Mouse (Mus musculus) hindbrain, embryonic 15.5 days (tissue): ENCODE measurements around the gene Anpep. TPM values are rescaled to one million over a fixed set of nuclear protein-coding genes. Genes with fewer than 3 reads are reported as not detected.

Experiments used
- ATAC-seq: fragments of 200-750 bp; cut with Nextera tagmentation; 2 replicates; pipeline ENCODE4 v1.8.0; 2017; ENCODE audit warnings: low read depth, moderate number of reproducible peaks, moderate TSS enrichment; ENCODE audit not compliant: low FRiP score
- H3K27ac ChIP-seq: fragments of 300-500 bp; sonication (generic); replicated peaks from 2 replicates; pipeline ENCODE4 v1.5.1; 2015; ENCODE audit warnings: mild to moderate bottlenecking, inconsistent platforms
- H3K27me3 ChIP-seq: fragments of 300-500 bp; sonication (generic); 2 replicates; pipeline ENCODE4 v1.6.1; 2015; ENCODE audit warnings: control low read depth, inconsistent platforms
- H3K36me3 ChIP-seq: fragments of 300-500 bp; sonication (generic); 2 replicates; pipeline ENCODE4 v1.6.1; 2015; ENCODE audit warnings: control low read depth, inconsistent platforms
- H3K4me1 ChIP-seq: fragments of 300-500 bp; sonication (generic); replicated peaks from 2 replicates; pipeline ENCODE4 v1.6.1; 2015; ENCODE audit warnings: control low read depth, inconsistent platforms
- H3K4me2 ChIP-seq: fragments of 300-500 bp; sonication (generic); 2 replicates; pipeline ENCODE4 v1.6.1; 2015; ENCODE audit warnings: moderate library complexity, mild to moderate bottlenecking, inconsistent platforms
- H3K4me3 ChIP-seq: fragments of 300-500 bp; sonication (generic); 2 replicates; pipeline ENCODE4 v1.5.1; 2015; ENCODE audit warnings: mild to moderate bottlenecking, inconsistent platforms
- H3K9ac ChIP-seq: fragments of 300-500 bp; sonication (generic); 2 replicates; pipeline ENCODE4 v1.6.1; 2015; ENCODE audit warnings: inconsistent platforms
- H3K9me3 ChIP-seq: fragments of 300-500 bp; sonication (generic); 2 replicates; pipeline ENCODE4 v1.6.1; 2016; ENCODE audit warnings: control low read depth, inconsistent platforms
- WGBS: fragments of 180-500 bp; shearing (Covaris S2); methylation state at CpG from one replicate; pipeline ENCODE4 v1.1.7; 2015; 5-methylcytosine and 5-hydroxymethylcytosine counted together
- polyA plus RNA-seq: library from polyadenylated mRNA; unstranded; fragments of >200 nt; fragmentation: Nextera tagmentation; extraction: Ambion mirVana; gene quantifications from 2 replicates; pipeline ENCODE4 v1.2.1, GENCODE M21; 2015

Anpep gene
- polyA plus RNA-seq = 3.3 and 4.2 TPM in 2 replicates

DNA sequence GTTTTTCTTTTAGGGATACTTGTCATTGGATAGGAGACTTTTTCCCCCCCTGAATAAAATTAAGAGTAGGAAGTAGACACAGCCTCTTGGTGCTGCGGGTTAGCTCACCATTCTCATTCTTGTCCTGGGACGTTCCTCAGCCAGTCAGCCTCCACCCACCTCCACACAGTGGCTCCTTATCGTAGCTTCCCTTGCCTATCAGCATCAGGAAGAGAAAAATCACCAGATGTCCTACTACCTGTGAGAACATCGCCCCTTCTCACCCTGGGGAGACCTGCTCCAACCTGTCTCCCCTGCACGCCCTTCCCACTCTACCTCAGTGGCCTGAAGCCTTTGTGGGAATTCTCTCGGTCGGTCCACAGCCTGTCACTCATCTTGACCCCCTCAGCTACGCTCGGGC lies at the start of gene Anpep:
Anpep (minus strand) TSS at position 249 of the 400 bp plus-strand sequence.
- Histone ChIP-seq H3K36me3 (no peaks in the 10 kb centered on the region), H3K9me3 (no peaks in the 10 kb centered on the region), H3K4me1 (no peaks in the 10 kb centered on the region), H3K27me3 (no peaks in the 10 kb centered on the region), H3K27ac (no peak within 1 kb of the TSS), H3K9ac (no peak within 1 kb of the TSS), H3K4me3 (no peak within 1 kb of the TSS), H3K4me2 (no peak within 1 kb of the TSS)
- 88% methylated on average over 9 of the region's 9 CpGs for WGBS
- ATAC-seq = no peak

DNA sequence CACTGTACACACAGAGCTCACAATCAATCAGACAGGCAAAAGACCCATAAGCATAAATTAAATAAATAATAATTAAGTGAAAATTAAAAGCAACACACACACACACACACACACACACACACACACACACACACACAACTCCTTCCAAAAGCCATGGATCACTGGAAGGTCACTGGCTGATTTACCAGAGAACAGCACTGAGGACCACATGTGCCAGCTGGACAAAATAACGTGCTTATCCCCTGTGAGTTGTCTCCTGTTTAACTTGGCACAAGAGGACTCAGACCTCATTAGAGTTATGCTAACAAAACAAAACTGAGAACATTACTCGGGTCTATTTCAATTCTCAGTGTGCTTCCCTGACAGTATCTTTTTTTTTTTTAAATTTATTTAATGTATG lies 46.5 kb upstream of the Anpep start:
- no peaks in the 10 kb centered on the region for H3K9me3 ChIP-seq
- WGBS = 67% methylated on average over 2 of the region's 2 CpGs
- H3K27me3 ChIP-seq = no peaks in the 10 kb centered on the region
- peaks cover 45% of the 10 kb centered on the region for H3K36me3 ChIP-seq
- H3K4me3 ChIP-seq = no peak overlapping the region
- H3K4me1 ChIP-seq = no peaks in the 10 kb centered on the region
- no peak overlapping the region for H3K4me2 ChIP-seq
- no peak overlapping the region for H3K27ac ChIP-seq
- no peak for ATAC-seq
- no peak overlapping the region for H3K9ac ChIP-seq

DNA sequence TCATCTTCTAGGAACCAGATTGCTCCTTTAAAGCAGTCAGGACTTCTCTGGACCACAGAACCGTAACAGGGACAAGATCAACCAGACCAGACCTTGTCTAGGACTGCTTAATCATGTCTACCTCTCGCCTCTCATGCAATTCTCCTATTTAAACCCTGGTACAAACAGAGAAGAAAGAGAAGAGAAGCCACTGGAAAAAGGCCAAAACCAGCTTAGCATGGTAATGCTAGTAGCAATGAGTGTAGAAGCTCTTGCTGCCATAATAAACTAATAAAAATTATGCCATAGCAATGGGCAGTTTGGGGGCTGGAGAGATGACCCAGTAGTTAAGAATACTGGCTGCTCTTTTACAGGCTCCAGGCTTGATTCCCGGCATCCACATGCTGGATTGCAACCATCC lies 46.1 kb upstream of the Anpep start:
- no peak overlapping the region for H3K9ac ChIP-seq
- H3K4me2 ChIP-seq = no peak overlapping the region
- H3K27ac ChIP-seq = no peak overlapping the region
- peaks cover 47% of the 10 kb centered on the region for H3K36me3 ChIP-seq
- 94% methylated on average over 3 of the region's 3 CpGs for WGBS
- no peaks in the 10 kb centered on the region for H3K9me3 ChIP-seq
- H3K4me1 ChIP-seq = no peaks in the 10 kb centered on the region
- no peak overlapping the region for H3K4me3 ChIP-seq
- no peak for ATAC-seq
- no peaks in the 10 kb centered on the region for H3K27me3 ChIP-seq

DNA sequence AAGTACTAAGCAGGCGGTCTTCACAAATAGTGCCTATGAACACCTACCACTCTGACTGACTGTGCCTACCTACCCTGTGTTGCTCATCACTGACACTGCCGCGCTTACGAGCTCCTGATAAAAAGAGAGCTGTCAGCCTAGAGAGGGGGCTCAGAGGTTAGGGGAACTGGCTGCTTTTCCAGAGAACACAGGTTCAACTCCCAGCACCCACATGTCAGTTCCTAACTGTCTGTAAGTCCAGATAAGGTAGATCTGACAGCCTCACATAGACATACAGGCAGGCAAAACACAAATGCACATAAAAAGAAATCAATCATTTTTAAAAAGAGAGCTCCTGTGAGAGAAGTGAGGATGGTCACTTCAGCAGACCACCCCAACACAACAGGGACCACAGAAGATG lies 44.3 kb upstream of the Anpep start:
- no peak overlapping the region for H3K4me3 ChIP-seq
- WGBS = 90% methylated on average over 4 of the region's 4 CpGs
- H3K36me3 ChIP-seq = peaks cover 43% of the 10 kb centered on the region
- no peak overlapping the region for H3K27ac ChIP-seq
- H3K27me3 ChIP-seq = no peaks in the 10 kb centered on the region
- H3K9ac ChIP-seq = no peak overlapping the region
- H3K4me2 ChIP-seq = no peak overlapping the region
- H3K9me3 ChIP-seq = no peaks in the 10 kb centered on the region
- ATAC-seq = no peak
- H3K4me1 ChIP-seq = no peaks in the 10 kb centered on the region

DNA sequence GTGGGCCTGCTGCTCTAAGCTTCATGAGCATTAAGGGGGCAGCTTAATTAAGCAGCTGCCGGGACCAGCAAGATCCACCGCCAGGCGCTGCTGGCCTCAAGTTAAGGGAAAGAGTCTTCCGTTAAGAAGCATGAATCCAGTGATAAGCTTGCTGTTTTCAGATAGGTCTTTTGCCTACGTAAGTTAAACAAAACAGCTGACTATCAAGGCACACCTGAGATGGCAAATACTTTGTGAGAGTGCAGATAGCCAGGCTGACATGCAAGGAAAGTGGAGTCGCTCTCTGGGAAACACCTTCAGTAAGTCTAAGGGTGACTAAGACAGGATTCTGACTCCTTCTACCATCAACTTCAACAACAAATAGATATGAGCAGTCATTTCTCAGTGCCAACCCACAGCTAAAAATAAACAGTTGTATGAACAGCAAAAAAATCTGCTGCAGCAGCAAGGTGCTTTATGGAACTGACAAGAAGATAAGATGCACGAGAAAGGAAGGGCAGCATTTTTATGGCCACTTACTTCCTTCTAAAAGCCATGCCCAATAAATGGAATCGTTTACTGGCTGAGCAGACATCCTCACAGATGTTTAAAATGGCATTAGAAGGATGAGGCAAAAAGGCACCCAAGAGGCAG lies 42.4 kb upstream of the Anpep start:
- H3K27me3 ChIP-seq = no peaks in the 10 kb centered on the region
- H3K27ac ChIP-seq = no peak overlapping the region
- H3K4me3 ChIP-seq = no peak overlapping the region
- no peaks in the 10 kb centered on the region for H3K9me3 ChIP-seq
- no peak overlapping the region for H3K4me2 ChIP-seq
- H3K4me1 ChIP-seq = no peaks in the 10 kb centered on the region
- no peak for ATAC-seq
- H3K36me3 ChIP-seq = peaks cover 31% of the 10 kb centered on the region
- WGBS = 93% methylated on average over 8 of the region's 8 CpGs
- H3K9ac ChIP-seq = no peak overlapping the region

DNA sequence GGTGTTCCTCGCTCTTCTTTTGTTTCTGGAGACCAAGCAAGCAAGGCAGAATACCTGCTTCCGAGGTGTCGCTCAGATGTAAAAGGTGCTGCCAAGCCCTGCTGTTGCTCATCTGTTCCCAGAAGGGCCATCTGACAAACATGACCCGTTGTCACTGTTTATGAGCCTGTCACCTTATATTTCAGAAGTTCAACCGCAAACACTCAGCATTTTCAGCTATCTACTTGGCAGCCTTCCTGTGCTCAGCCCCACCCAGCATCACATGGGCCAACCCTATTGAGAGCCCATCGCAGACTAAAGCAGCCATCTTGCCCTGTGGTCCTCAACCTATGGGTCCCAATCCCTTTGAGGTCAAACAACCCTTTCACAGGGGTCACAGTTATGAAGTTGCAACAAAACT lies 39.9 kb upstream of the Anpep start:
- no peaks in the 10 kb centered on the region for H3K27me3 ChIP-seq
- H3K9me3 ChIP-seq = no peaks in the 10 kb centered on the region
- no peak overlapping the region for H3K4me3 ChIP-seq
- H3K4me2 ChIP-seq = no peak overlapping the region
- H3K27ac ChIP-seq = no peak overlapping the region
- no peak for ATAC-seq
- no peaks in the 10 kb centered on the region for H3K4me1 ChIP-seq
- H3K36me3 ChIP-seq = peaks cover 34% of the 10 kb centered on the region
- no peak overlapping the region for H3K9ac ChIP-seq
- 97% methylated on average over 6 of the region's 6 CpGs for WGBS

DNA sequence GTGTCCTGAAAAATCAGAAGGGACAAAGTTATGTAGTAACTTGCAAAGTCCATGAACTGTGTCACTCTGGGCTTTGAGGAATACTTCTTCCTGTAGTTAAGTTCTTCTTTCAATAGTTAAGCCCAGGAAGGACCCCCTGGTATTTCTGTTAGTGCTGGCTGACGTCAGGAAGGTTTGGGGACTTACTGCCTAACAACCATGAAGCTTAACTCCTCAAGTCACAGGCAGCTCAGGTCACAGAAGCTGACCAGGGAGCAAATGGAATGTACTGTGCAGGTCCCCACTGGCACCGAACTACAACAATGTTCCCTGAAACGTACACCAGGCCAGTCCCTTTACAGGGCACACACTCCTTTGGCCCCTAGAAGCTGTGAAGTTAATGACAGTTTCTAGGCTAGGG lies 34.4 kb upstream of the Anpep start:
- Histone ChIP-seq H3K9ac (no peak overlapping the region), H3K27ac (no peak overlapping the region), H3K27me3 (no peaks in the 10 kb centered on the region), H3K4me1 (no peaks in the 10 kb centered on the region), H3K9me3 (no peaks in the 10 kb centered on the region), H3K4me2 (no peak overlapping the region), H3K36me3 (peaks cover 35% of the 10 kb centered on the region; the same call in 1 of the 2 replicates), H3K4me3 (no peak overlapping the region)
- no peak for ATAC-seq
- WGBS = 89% methylated on average over 3 of the region's 3 CpGs

DNA sequence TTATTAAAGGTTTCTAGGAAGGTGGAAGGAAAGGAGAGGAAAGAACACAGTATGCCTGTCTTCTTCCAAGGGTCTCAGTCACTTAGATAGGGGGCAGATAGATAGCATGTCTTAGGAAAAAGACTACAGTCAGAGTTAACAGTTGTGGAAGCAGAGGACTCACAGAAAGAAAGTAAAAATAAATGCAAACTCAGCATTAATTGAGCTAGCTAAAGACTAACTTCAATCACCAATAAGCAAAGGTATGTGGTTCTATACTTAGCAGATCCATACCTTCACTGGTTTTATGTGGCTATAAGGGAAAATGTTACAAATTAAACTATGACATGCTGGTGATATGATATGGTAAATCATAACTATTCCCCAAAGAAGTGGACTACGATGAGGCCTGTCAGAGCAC lies 33.9 kb upstream of the Anpep start:
- WGBS = 95% methylated on average over 1 of the region's 1 CpGs
- ATAC-seq = no peak

DNA sequence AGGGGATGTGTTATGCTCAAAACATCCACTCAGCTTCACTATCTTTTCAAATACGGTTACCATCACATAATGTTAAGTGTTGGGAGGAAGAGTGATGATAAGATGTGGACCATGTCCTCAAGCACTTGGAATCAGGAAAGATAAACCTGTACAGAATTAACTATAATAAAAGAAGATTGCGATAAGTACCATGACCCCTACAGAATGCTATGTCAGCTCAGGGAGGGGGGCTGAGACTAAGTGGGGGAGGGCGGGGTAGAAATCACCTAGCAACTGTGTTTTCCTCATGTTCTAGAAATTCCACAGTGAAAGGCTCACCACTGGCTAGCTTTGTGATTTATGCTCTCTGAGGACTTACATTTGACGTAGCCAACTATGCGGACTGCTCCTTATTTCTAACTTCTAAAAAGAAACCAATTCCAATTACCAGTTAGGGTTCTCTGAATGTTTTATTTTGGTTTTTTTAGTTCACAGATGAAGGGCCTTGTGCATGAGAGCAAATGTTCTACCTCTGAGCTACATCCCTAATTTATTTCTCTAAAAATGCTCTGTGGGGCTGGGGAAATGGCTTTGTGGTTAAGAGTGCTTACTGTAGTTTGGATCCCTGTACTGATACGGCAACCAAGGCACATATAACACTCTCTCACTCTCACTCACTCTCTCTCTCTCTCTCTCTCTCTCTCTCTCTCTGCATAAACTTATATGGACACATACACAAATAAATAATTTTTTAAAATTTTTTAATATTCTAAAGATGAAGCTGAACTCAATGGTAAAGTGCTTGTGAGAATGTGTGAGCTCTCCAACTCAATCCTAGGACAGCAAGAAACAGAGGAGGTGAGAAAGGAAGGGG lies 31.9 kb upstream of the Anpep start:
- no peak overlapping the region for H3K9ac ChIP-seq
- no peak for ATAC-seq
- H3K36me3 ChIP-seq = peaks cover 33% of the 10 kb centered on the region; the same call in 1 of the 2 replicates
- H3K9me3 ChIP-seq = no peaks in the 10 kb centered on the region
- no peak overlapping the region for H3K4me3 ChIP-seq
- H3K27me3 ChIP-seq = no peaks in the 10 kb centered on the region
- no peak overlapping the region for H3K27ac ChIP-seq
- WGBS = 89% methylated on average over 6 of the region's 6 CpGs
- no peaks in the 10 kb centered on the region for H3K4me1 ChIP-seq
- no peak overlapping the region for H3K4me2 ChIP-seq

More for the DNA sequence above, 33.9 kb upstream of the Anpep start:
- Histone ChIP-seq H3K4me3 (no peak overlapping the region), H3K4me1 (no peaks in the 10 kb centered on the region), H3K9me3 (no peaks in the 10 kb centered on the region), H3K27ac (no peak overlapping the region), H3K36me3 (peaks cover 35% of the 10 kb centered on the region; the same call in 1 of the 2 replicates), H3K27me3 (no peaks in the 10 kb centered on the region), H3K9ac (no peak overlapping the region), H3K4me2 (no peak overlapping the region)

DNA sequence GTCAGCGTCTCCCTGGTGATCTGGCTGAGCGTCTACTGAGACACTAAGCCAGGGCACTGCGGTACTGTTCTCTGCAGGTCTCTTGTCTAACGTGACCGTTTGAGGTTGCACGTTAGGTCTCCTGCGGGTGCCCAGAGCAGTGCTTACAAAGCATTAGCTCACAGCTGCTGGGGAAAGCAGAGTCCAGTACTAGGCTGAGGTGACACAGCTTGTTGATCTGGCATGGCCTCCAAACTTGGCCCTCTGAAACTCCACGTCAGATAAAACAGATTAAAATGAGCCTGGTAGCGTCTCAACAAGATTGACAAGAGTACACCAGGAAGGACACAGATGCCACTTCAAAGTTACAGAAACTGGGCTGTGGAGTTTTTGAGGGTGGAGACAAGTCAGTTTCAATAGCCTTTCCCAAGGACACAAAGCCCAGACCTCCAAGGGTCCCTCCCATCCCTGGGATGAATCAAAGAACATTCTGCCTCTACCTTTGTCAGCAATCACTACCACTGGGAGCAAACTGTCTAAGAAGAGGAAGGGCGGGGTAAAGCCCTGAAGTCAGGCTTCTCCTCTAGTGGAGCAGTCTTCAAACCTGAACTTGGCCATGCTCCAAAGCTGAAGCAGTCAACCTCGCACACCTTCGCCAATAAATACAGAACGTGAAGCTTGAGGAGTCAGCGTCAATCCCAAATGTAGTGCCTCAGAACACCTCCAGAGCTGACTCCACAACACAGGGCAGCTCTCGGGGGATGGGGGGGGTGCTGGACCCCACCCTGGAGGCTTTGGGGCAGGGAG lies 29.8 kb upstream of the Anpep start:
- Histone ChIP-seq H3K4me1 (no peaks in the 10 kb centered on the region), H3K4me2 (no peak overlapping the region), H3K36me3 (peaks cover 34% of the 10 kb centered on the region; the same call in 1 of the 2 replicates), H3K4me3 (no peak overlapping the region), H3K9me3 (no peaks in the 10 kb centered on the region), H3K27me3 (no peaks in the 10 kb centered on the region), H3K9ac (no peak overlapping the region), H3K27ac (no peak overlapping the region)
- WGBS = 89% methylated on average over 15 of the region's 15 CpGs
- no peak for ATAC-seq

DNA sequence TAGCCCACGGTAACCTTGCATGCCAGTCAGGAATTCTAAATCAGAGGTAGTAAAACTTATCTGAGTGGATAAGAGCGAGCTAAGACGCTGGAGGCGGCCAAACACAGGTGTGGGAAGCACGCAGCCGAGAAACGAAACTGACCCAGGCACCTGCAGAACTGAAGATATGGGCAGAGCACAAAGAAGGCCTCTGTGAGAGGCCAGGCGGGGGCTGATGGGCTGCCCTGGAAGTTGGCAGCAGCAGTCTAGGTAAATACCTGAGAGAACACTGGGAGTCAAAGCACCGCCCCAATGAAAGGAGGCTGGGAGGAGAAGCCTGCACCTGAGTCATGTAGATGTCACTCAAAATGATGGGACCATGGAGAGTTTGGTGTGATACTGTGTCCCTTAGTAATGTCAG lies 27.7 kb upstream of the Anpep start:
- 96% methylated on average over 9 of the region's 9 CpGs for WGBS
- no peak overlapping the region for H3K4me2 ChIP-seq

More for the DNA sequence above, 27.7 kb upstream of the Anpep start:
- Histone ChIP-seq H3K9ac (no peak overlapping the region), H3K27ac (no peak overlapping the region), H3K4me3 (no peak overlapping the region), H3K9me3 (no peaks in the 10 kb centered on the region), H3K36me3 (peaks cover 29% of the 10 kb centered on the region), H3K4me1 (no peaks in the 10 kb centered on the region), H3K27me3 (no peaks in the 10 kb centered on the region)
- ATAC-seq = no peak
